Mouse (Mus musculus): ENCODE measurements at regions not wholly inside any gene's neighbourhood (a gene's known extent, or its start where the extent isn't known, plus 50 kb on each side); places are given as distances from the start of the nearest gene placed in this dataset.
"Not testable (repeated sequence)": the region's sequence is repeated elsewhere in the genome, so short reads cannot be mapped to it uniquely, and the experiment has no call there.

DNA sequence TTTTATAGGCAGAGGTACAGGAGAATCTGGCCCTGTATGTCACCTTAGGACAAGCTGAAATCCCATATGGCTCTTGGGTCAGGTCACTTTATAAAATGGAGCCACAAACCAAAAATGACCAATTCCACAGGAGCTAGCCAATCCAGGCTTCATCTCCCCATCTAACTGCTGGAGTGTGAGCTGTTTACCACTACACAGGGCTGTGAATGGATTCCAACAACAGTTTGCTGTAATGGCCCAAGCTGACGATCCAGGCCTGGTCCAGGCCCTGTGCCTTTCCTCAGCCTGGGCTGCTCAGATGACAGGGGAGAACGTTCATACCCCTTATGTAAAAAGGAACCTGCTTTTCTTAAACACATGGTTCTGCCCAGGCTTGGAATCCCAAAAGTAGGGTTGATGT is 55.5 kb upstream of the Gm7358 start:
- in situ Hi-C loops (cut with MboI; ENCODE audit: low pct_unique_long_range_greater_than_20kb) = loop anchor here (10.0 kb wide), 1 partner anchor 400 kb away; no protein-coding TSS in a partner anchor
- no peak for TF ChIP-seq CTCF (IDR thresholded peaks at IDR 0.05)
- DNase-seq (ENCODE audit: low read depth, low spot score) = no peak
- no peak for ATAC-seq
- H3K27me3 ChIP-seq = no peaks in the 10 kb centered on the region
- ChIA-PET POLR2A (interaction anchor here (0.6 kb wide), 1 partner anchor 114 kb away, joined by 3 read pairs; no protein-coding TSS in a partner anchor), CTCF (interaction anchor here (1.0 to 2.3 kb wide), 8 partner anchors 10 to 118 kb away, joined by 3 to 13 read pairs (median 4); no protein-coding TSS in a partner anchor)

DNA sequence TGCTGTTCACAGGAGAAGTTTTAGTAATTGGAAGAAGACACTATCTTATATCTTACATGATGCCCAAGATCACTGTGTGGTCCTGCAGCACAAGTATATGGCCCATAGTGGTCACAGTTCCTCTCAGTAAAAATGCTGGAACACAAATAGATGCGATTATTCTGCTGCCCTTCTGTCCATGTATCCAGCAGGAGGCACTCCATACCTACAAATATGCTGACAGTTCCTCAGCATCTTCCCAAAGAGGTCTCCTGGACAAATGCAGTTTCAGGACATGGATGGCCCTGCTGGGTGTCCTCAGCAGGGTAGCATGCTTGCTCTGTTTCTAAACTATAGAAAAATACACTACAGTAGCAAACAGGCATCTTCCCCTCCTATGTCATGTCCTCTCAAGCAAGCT is 52.4 kb upstream of the Gm7358 start:
- in situ Hi-C loops (cut with MboI; ENCODE audit: low pct_unique_long_range_greater_than_20kb) = loop anchor here (10.0 kb wide), 1 partner anchor 403 kb away; no protein-coding TSS in a partner anchor
- DNase-seq (ENCODE audit: low read depth, low spot score); POLR2A ChIA-PET; CTCF ChIA-PET; H3K27me3 ChIP-seq; ATAC-seq: not testable (repeated sequence)
- peak; percentile 62 for TF ChIP-seq CTCF (IDR thresholded peaks at IDR 0.05)
